Mouse (Mus musculus) erythroblast, embryonic 14.5 days (primary cell): ENCODE measurements around the gene Ampd2.

Experiments used
- GATA1 ChIP-seq: IDR thresholded peaks from 2 replicates; pipeline ENCODE4 v1.6.1; 2012; ENCODE audit warnings: low read length, inconsistent platforms, mixed read lengths
- TAL1 ChIP-seq: IDR thresholded peaks from 3 replicates; pipeline ENCODE4 v1.6.1; 2012; ENCODE audit warnings: low read length, inconsistent platforms, mixed read lengths

DNA sequence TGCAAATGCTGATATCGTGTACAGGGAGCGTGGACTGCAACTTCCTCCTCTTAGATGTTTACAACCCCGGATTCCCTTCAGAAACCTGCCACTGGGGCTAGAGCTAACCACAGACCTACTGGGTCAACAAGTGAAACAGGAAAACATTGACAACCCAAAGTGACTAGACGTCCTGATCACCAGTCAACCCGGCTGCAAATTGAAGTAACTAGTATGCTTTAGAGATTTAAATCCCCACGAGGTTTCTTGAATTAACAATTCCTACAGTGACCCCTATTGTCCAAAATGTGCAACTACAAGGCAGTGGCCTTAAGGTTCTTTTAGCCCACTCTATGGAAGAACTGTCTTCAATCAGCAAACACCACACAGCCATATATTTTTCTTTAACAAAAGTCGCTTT lies 25.0 kb downstream of the Ampd2 start:
- TF ChIP-seq GATA1 (no peak), TAL1 (no peak)
